Mouse (Mus musculus): ENCODE measurements around the gene Ttll7.

- no peak for TF ChIP-seq POLR2A (IDR thresholded peaks at IDR 0.05; ENCODE audit: borderline replicate concordance, extremely low read depth, low read depth, low read length)
- TF ChIP-seq CTCF (IDR thresholded peaks at IDR 0.05; ENCODE audit: insufficient read depth, low read length), result no peak
These were observed 60.9 kb downstream of the Ttll7 start for GRCm38 (mm10) chr3:146913107-146913506.
